Mouse (Mus musculus) bone marrow, adult 2 months (tissue): ENCODE data around the gene Tulp2.

ENCODE experiments used
- CTCF ChIP-seq: fragments of 200-500 bp; IDR thresholded peaks from 2 replicates; pipeline ENCODE4 v1.5.1; 2011; ENCODE audit warnings: low read length, control low read depth; ENCODE audit not compliant: control insufficient read depth, insufficient read depth
- POLR2A ChIP-seq: fragments of 200-500 bp; IDR thresholded peaks from 2 replicates; pipeline ENCODE4 v1.6.1; 2011; ENCODE audit warnings: low read depth, mild to moderate bottlenecking, control low read depth, low read length, borderline replicate concordance; ENCODE audit not compliant: control insufficient read depth

DNA sequence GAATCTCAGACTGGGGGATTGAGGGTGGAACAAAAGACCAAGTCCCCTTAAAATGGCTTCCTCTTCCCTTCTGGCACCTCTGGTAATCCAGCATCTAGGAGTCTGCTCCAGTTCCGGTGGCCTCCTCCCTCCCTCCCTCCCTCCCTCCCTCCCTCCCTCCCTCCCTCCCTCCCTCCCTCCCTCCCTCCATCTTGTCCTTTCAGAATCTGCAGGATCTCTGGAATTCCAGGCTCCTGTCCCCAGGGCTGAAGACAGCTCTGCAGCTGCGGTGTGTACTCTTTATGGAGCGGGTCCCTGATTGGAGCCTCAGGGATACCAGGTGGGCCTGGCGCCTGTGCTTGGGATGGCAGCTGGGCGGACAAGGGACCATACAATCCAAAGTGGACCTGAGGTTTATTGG, 20.4 kb upstream of the Tulp2 start:
- TF ChIP-seq CTCF (no peak), POLR2A (no peak)
